Mouse (Mus musculus): ENCODE results near the gene Fgf22. TPM values are rescaled to one million over a fixed set of nuclear protein-coding genes. Genes with fewer than 3 reads are reported as not detected.
A peak's percentile ranks its signal among the peaks of the same experiment; 100 is the strongest.

The Fgf22 gene
- polyA plus RNA-seq, 1 experiment = 0.29 TPM

DNA sequence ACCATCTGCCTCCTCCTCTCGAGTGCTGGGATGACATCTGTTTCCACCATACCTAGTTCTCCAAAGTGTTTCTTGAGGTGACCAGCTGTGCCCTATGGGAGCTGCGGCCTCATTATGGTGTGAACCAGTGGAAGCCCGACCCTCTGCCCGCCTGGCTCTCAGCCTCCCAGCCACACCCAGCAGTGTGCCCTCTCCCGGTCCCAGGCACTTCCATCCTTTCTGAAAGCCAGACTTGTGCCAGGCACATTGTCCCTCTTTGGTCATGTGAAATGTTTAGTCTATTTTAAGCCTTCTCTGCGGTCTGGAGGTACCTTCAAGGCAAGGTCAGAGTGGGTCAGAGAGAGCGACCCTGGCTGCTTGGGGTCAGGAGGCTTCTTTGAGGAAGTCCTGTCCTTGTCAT is 31.2 kb upstream of the Fgf22 start:
- Histone ChIP-seq H3K79me3 (ENCODE audit: low read depth) (no peaks in the 10 kb centered on the region), H3K27me3 (ENCODE audit: control insufficient read depth, insufficient read depth, insufficient read length) (peaks cover 27% of the 10 kb centered on the region), H3K79me2 (ENCODE audit: control insufficient read depth, insufficient read depth) (no peaks in the 10 kb centered on the region), H3K36me3 (ENCODE audit: control insufficient read depth, insufficient read depth) (no peaks in the 10 kb centered on the region), H3ac (ENCODE audit: control insufficient read depth, insufficient read length, low read depth) (no peak overlapping the region), H3K4me3 (ENCODE audit: insufficient read depth, poor library complexity, severe bottlenecking) (no peak overlapping the region)
- TF ChIP-seq MAX (IDR thresholded peaks at IDR 0.05) = no peak
- TF ChIP-seq USF1 (IDR thresholded peaks at IDR 0.05; ENCODE audit: low read depth) = no peak
- TF ChIP-seq CEBPB (IDR thresholded peaks at IDR 0.05; ENCODE audit: low read depth) = no peak

DNA sequence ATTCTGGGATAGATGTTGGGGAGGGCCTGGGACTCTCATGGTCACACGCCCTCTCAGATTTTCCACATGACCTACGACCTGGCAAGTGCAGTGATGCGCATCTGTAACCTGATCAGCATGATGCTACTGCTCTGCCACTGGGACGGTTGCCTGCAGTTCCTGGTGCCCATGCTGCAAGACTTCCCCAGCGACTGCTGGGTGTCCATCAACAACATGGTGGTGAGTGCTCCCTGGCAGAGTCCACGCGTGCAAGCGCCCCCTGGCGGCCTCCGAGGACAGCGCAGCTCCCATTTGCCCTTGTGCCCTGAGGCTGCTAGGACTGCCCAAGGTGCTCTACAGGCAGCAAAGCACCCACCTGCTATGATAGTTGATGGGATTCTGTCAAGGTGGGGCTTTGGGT is 28.8 kb upstream of the Fgf22 start:
- H3K36me3 ChIP-seq (ENCODE audit: control insufficient read depth, insufficient read depth) = no peaks in the 10 kb centered on the region
- peaks cover 9% of the 10 kb centered on the region for H3K27me3 ChIP-seq (ENCODE audit: control insufficient read depth, insufficient read depth, insufficient read length)
- H3K79me2 ChIP-seq (ENCODE audit: control insufficient read depth, insufficient read depth) = no peaks in the 10 kb centered on the region
- TF ChIP-seq CEBPB (IDR thresholded peaks at IDR 0.05; ENCODE audit: low read depth) = no peak
- peak; percentile 69 for TF ChIP-seq CTCF (IDR thresholded peaks at IDR 0.05; ENCODE audit: control insufficient read depth, insufficient read depth, insufficient read length)
- no peak overlapping the region for H3K4me3 ChIP-seq (ENCODE audit: insufficient read depth, poor library complexity, severe bottlenecking)
- no peaks in the 10 kb centered on the region for H3K79me3 ChIP-seq (ENCODE audit: low read depth)
- H3ac ChIP-seq (ENCODE audit: control insufficient read depth, insufficient read length, low read depth) = no peak overlapping the region

DNA sequence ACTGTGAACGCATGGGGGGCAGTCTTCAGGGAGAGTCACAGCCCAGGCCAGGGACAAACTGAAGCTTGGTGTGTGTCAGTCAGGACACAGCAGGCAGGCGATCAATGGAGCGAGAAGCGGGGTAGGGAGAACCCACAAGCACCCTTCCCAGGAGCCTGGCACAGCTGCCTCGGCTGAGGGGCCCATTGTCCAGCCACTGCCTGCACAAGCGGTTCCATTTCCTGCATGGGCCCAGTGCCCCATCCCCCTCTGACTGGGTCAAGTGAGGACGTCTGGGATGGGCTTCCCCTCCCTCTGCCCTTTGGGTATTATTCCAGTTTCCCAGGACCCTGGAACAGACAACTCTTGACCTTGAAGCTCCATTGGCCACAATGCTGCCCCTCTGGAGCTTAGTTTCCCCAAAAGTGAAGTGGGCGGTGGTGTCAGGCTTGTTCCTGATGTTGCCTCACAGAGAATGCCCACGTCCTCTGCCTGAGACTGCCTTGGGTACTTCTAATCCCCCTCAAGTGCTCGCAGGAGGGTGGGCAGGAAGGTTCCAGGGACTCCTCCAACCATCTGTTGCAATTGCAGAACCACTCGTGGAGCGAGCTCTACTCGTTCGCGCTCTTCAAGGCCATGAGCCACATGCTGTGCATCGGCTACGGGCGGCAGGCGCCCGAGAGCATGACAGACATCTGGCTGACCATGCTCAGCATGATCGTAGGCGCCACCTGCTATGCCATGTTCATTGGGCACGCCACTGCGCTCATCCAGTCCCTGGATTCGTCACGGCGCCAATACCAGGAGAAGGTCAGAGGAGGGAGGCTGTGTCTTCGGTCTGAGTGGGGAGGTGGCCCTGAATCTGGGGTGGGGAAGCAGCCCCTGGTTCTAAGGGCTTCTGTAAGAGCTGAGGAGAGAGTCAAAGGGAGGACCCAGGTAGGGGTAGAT is 26.3 kb upstream of the Fgf22 start:
- Histone ChIP-seq H3ac (ENCODE audit: control insufficient read depth, insufficient read length, low read depth) (no peak overlapping the region), H3K4me3 (ENCODE audit: insufficient read depth, poor library complexity, severe bottlenecking) (no peak overlapping the region), H3K79me3 (ENCODE audit: low read depth) (no peaks in the 10 kb centered on the region), H3K27me3 (ENCODE audit: control insufficient read depth, insufficient read depth, insufficient read length) (no peaks in the 10 kb centered on the region), H3K79me2 (ENCODE audit: control insufficient read depth, insufficient read depth) (no peaks in the 10 kb centered on the region), H3K36me3 (ENCODE audit: control insufficient read depth, insufficient read depth) (peaks cover under 1% of the 10 kb centered on the region)
- TF ChIP-seq USF1 (IDR thresholded peaks at IDR 0.05; ENCODE audit: low read depth) = no peak
- no peak for TF ChIP-seq MAX (IDR thresholded peaks at IDR 0.05)
- no peak for TF ChIP-seq CEBPB (IDR thresholded peaks at IDR 0.05; ENCODE audit: low read depth)
- no peak for TF ChIP-seq CTCF (IDR thresholded peaks at IDR 0.05; ENCODE audit: control insufficient read depth, insufficient read depth, insufficient read length)
- TF ChIP-seq MYOD1 (IDR thresholded peaks at IDR 0.05; ENCODE audit: control insufficient read depth, insufficient read length, low read depth) = no peak
- no peak for TF ChIP-seq MYOG (IDR thresholded peaks at IDR 0.05; ENCODE audit: control insufficient read depth, extremely low read depth, insufficient read length)
- TF ChIP-seq FOSL1 (IDR thresholded peaks at IDR 0.05; ENCODE audit: insufficient read depth, low read length, poor library complexity, severe bottlenecking) = no peak

DNA sequence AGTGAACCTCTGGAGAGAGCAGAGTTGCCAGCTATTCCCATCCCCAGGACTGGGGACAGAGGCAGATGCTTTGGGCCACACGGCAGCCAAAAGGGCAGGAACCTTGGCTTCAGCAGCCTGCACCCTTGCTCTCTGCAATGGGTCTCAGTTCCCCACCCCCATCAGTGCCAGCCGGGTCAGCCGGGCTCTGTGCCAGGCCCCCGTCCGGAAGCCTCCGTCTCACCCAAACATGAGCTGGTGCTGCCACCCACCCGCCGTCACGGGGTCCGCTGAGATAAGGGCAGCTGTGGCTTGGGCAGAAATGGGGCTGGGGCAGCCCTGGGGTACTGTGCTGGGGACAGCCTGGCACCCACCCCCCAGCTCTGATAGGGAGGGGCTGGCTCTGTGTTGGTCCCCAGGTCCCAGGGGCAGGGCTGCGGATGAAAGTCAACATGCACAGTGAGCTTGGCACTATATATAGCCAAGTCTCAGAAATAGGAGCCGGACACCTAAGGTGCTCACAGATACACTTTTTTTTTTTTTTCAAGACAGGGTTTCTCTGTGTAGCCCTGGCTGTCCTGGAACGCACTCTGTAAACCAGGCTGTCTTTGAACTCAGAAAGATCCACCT is 25.4 kb upstream of the Fgf22 start:
- no peaks in the 10 kb centered on the region for H3K27me3 ChIP-seq (ENCODE audit: control insufficient read depth, insufficient read depth, insufficient read length)
- H3K79me2 ChIP-seq (ENCODE audit: control insufficient read depth, insufficient read depth) = no peaks in the 10 kb centered on the region
- no peak for TF ChIP-seq CTCF (IDR thresholded peaks at IDR 0.05; ENCODE audit: control insufficient read depth, insufficient read depth, insufficient read length)
- TF ChIP-seq USF1 (IDR thresholded peaks at IDR 0.05; ENCODE audit: low read depth) = no peak
- TF ChIP-seq MAX (IDR thresholded peaks at IDR 0.05) = no peak
- no peak for TF ChIP-seq FOSL1 (IDR thresholded peaks at IDR 0.05; ENCODE audit: insufficient read depth, low read length, poor library complexity, severe bottlenecking)
- no peak for TF ChIP-seq MYOG (IDR thresholded peaks at IDR 0.05; ENCODE audit: control insufficient read depth, extremely low read depth, insufficient read length)
- TF ChIP-seq MYOD1 (IDR thresholded peaks at IDR 0.05; ENCODE audit: control insufficient read depth, insufficient read length, low read depth) = no peak
- no peak for TF ChIP-seq CEBPB (IDR thresholded peaks at IDR 0.05; ENCODE audit: low read depth)
- H3K4me3 ChIP-seq (ENCODE audit: insufficient read depth, poor library complexity, severe bottlenecking) = no peak overlapping the region
- H3ac ChIP-seq (ENCODE audit: control insufficient read depth, insufficient read length, low read depth) = no peak overlapping the region
- H3K36me3 ChIP-seq (ENCODE audit: control insufficient read depth, insufficient read depth) = peaks cover 9% of the 10 kb centered on the region
- H3K79me3 ChIP-seq (ENCODE audit: low read depth) = no peaks in the 10 kb centered on the region

DNA sequence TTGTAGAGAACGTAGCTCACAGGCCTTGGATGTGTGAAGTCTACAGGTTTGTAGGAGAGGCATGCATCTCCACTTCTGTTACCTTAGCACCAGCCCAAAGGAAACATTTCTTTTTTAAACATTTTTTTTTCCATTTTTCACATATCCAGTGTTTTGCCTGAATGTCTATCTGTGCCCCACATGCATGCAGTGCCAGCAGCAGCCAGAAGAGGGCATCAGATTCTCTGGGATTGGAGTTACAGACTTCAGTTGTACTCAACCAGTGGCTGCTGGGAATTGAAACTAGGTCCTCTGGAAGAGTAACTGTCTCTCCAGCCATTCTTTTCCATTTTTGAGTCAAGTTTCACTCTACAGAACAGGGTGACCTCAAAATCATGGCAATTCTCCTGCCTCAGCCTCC is 22.4 kb upstream of the Fgf22 start:
- Histone ChIP-seq H3K36me3 (ENCODE audit: control insufficient read depth, insufficient read depth) (peaks cover 33% of the 10 kb centered on the region), H3K79me2 (ENCODE audit: control insufficient read depth, insufficient read depth) (no peaks in the 10 kb centered on the region), H3K27me3 (ENCODE audit: control insufficient read depth, insufficient read depth, insufficient read length) (no peaks in the 10 kb centered on the region), H3K4me3 (ENCODE audit: insufficient read depth, poor library complexity, severe bottlenecking) (no peak overlapping the region), H3ac (ENCODE audit: control insufficient read depth, insufficient read length, low read depth) (no peak overlapping the region), H3K79me3 (ENCODE audit: low read depth) (no peaks in the 10 kb centered on the region)
- no peak for TF ChIP-seq MYOD1 (IDR thresholded peaks at IDR 0.05; ENCODE audit: control insufficient read depth, insufficient read length, low read depth)
- TF ChIP-seq USF1 (IDR thresholded peaks at IDR 0.05; ENCODE audit: low read depth) = no peak
- no peak for TF ChIP-seq CEBPB (IDR thresholded peaks at IDR 0.05; ENCODE audit: low read depth)
- TF ChIP-seq FOSL1 (IDR thresholded peaks at IDR 0.05; ENCODE audit: insufficient read depth, low read length, poor library complexity, severe bottlenecking) = no peak
- TF ChIP-seq MAX (IDR thresholded peaks at IDR 0.05) = no peak

DNA sequence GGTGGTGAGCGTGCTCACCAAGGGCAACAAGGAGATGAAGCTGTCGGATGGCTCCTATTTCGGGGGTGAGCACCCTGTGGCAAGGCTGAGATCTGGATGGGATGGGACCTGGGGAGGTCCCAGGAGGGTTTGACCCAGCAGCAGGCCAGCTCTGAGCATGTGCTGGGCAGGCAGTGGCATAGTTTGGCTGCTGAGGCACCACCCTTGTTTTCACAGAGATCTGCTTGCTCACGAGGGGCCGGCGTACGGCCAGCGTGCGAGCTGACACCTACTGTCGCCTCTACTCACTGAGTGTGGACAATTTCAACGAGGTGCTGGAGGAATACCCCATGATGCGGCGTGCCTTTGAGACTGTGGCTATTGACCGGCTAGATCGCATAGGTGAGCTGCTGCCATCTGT is 21.0 kb upstream of the Fgf22 start:
- Histone ChIP-seq H3K36me3 (ENCODE audit: control insufficient read depth, insufficient read depth) (peaks cover 43% of the 10 kb centered on the region), H3K4me3 (ENCODE audit: insufficient read depth, poor library complexity, severe bottlenecking) (no peak overlapping the region), H3K79me2 (ENCODE audit: control insufficient read depth, insufficient read depth) (no peaks in the 10 kb centered on the region), H3ac (ENCODE audit: control insufficient read depth, insufficient read length, low read depth) (no peak overlapping the region), H3K79me3 (ENCODE audit: low read depth) (no peaks in the 10 kb centered on the region), H3K27me3 (ENCODE audit: control insufficient read depth, insufficient read depth, insufficient read length) (no peaks in the 10 kb centered on the region)
- TF ChIP-seq CTCF (IDR thresholded peaks at IDR 0.05; ENCODE audit: control insufficient read depth, insufficient read depth, insufficient read length) (no peak), MYOG (IDR thresholded peaks at IDR 0.05; ENCODE audit: control insufficient read depth, extremely low read depth, insufficient read length) (no peak), MAX (IDR thresholded peaks at IDR 0.05) (no peak), FOSL1 (IDR thresholded peaks at IDR 0.05; ENCODE audit: insufficient read depth, low read length, poor library complexity, severe bottlenecking) (no peak), MYOD1 (IDR thresholded peaks at IDR 0.05; ENCODE audit: control insufficient read depth, insufficient read length, low read depth) (no peak), USF1 (IDR thresholded peaks at IDR 0.05; ENCODE audit: low read depth) (no peak), CEBPB (IDR thresholded peaks at IDR 0.05; ENCODE audit: low read depth) (no peak)
